Mouse (Mus musculus) C3H10T1/2 (cell line): ENCODE measurements around the gene Ptpdc1. TPM values are rescaled to one million over a fixed set of nuclear protein-coding genes. Genes with fewer than 3 reads are reported as not detected.

ENCODE experiments used
- polyA plus RNA-seq, 2 experiments: library from polyadenylated mRNA; unstranded; fragments of >200 nt; fragmentation: generic; extraction: Trizol; gene quantifications; one replicate each; pipeline ENCODE4 v1.2.1; 2012; ENCODE audit warnings: missing spikeins in 2 of 2

Gene Ptpdc1
- 10 to 100 TPM in 1 of 2 experiments, under 1 TPM in 1; 0.96 to 13.4 TPM for polyA plus RNA-seq

DNA sequence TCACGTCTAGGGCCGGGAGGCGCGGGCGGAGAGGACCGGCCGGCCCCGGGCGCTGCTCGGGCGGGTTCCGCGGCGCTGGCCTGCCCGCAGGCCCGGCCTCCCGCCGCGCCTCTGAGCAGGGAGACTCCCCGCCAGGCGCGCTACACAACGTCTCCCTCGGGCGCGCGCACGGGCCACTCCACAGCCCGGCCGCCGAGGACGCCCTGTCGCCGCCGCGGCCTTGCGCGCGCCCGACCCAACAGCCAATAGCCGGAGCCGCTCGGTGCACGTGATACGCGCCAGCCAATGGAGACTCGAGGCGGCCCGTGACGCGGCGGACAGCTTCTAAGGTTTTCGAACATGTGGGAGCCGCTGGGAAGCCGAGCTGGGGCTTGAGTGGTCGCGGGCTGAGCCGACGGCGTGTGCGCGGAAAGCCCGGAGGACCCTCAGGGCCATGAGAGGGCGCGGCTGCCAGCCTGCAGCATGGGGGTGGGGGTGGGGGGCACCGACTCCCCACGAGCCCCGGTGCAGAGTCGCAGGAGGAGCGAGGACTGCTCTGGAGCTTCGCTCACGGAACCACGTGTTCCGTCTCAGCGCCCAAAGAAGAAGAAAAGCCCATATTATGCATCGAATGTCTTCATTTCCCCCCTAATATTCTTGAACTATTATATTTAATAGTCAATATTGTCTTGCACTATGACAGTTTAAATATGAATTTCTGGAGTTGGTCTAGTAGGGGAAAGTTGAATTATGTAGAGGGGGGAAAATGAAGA, at the start of gene Ptpdc1:
Gene Ptpdc1 (minus strand): TSS at position 232 of the 752 bp plus-strand sequence.

GRCm38 (mm10) chr13:48662431-48663143, 37.1 kb upstream of the Ptpdc1 start, which contains the start of gene Barx1:
Gene Barx1, plus strand, starts transcription at chr13:48662998.

Other genes starting within 250 kb of the Ptpdc1 start
- gene Zfp169, start 112.2 kb downstream of the Ptpdc1 start, polyA plus RNA-seq, result 1 to 10 TPM in 1 of 2 experiments, under 1 TPM in 1; 0.21 to 2.1 TPM
- gene A830005F24Rik, start 112.1 kb downstream of the Ptpdc1 start, polyA plus RNA-seq, result under 1 TPM; 0.13 to 0.70 TPM
- not detected for gene Barx1, start 37.3 kb upstream of the Ptpdc1 start, polyA plus RNA-seq
- 10 to 100 TPM in 1 of 2 experiments, 1 to 10 TPM in 1; 4.1 to 22.8 TPM for gene Phf2, start 245.5 kb upstream of the Ptpdc1 start, polyA plus RNA-seq